Mouse (Mus musculus) lung, postnatal 14 days (tissue): ENCODE results near the gene Mknk1.

Experiments used
- DNase-seq: peaks from one replicate; pipeline ENCODE4 v3.0.0; 2021

The Mknk1 gene

GRCm38 (mm10) chr4:115897901-115898631 is 59.1 kb downstream of the Mknk1 start:
- peak; percentile 9 for DNase-seq

DNA sequence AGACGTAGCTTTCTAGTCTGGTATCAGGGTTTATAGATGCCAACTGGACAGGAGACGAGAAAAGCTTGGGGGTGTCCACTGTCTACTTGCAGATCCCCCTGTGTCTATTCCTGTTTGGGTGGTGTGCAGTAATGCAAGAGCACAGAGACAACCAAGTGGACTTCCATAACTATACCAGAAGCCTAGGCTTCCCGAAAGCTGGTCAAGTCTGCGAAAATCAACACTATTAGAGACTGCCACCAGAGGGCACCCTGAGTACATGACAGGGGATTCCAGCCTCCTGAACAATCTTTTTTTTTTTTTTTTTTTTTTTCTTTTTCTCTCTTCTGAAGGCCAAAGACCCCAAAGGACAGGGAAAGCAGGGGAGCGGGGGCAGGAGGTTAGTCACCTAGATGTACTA is 63.8 kb downstream of the Mknk1 start:
- DNase-seq: peak; percentile 87

- DNase-seq: no peak
Observed at GRCm38 (mm10) chr4:115904375-115904774, 65.4 kb downstream of the Mknk1 start.

- DNase-seq: no peak
Observed at GRCm38 (mm10) chr4:115905701-115906100, 66.7 kb downstream of the Mknk1 start.

DNA sequence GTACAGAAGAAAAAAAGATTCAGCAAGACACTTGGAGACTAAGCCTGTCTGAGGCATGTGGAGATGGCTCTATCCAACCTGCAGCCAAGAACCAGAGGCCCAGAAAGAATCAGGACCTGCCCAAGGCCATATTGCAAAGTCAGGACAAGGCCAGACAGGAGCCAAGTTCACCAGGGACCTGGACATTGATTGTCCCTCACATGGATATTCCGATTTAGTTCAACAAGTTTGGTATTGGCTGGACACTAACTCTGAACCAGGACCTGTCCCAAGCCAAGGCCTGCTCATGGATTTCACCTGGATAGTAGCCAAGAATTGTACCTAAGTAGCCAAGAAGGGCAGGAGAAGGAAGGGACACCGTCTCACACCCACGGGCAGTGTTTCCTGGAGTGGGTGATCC is 67.8 kb downstream of the Mknk1 start:
- no peak for DNase-seq

- no peak for DNase-seq
Observed at GRCm38 (mm10) chr4:115907994-115908393, 69.0 kb downstream of the Mknk1 start.

GRCm38 (mm10) chr4:115908641-115909040 is 69.6 kb downstream of the Mknk1 start:
- peak; percentile 14 for DNase-seq

DNA sequence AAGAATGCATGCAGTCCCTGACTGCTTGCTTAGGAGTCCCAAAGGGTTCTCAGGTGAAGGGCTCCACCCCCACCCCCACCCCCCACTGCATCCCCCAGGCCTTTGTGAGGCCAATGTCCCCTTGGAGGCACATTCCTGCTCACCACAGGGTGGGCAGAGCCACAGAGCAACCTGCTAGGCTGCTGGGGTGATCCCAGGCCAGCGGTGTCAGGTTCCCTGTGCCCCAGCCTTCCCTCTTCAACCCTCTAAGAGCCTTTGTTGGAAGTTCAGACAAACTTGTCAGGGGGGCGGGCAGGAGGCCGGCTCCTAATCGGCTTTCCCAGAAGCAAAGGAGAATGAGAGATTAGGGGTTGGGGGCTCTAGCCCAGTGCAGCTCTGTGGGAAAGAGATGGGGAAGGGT is 72.6 kb downstream of the Mknk1 start:
- no peak for DNase-seq

GRCm38 (mm10) chr4:115919911-115920310 is 80.9 kb downstream of the Mknk1 start:
- no peak for DNase-seq

DNA sequence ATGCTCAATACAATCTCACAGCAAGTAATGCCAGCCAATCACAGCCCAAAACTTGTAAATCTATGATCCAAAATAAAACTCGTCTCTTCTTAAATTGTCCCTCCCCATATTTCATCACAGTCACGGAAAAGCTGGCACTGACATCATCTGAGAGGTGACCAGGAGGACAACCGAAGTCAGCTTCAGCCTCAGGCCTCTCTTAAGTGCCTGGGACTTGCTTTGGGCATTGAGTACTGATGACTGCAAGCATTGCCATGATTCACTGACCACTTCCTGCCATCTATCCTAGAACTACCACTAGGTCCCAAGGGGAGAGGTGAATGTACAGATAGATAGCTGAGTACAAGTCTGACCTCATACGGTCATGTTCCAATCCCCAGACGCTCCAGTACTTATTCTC is 83.7 kb downstream of the Mknk1 start:
- DNase-seq: no peak

- DNase-seq: no peak
Observed at GRCm38 (mm10) chr4:115923262-115923880, 84.4 kb downstream of the Mknk1 start.

- no peak for DNase-seq
Observed at GRCm38 (mm10) chr4:115927637-115928036, 88.6 kb downstream of the Mknk1 start.
